Mouse (Mus musculus): ENCODE data around the gene Tead3. TPM values are rescaled to one million over a fixed set of nuclear protein-coding genes. Genes with fewer than 3 reads are reported as not detected.
"Not testable (repeated sequence)": the region's sequence is repeated elsewhere in the genome, so short reads cannot be mapped to it uniquely, and the experiment has no call there.

Tead3 gene
- polyA plus RNA-seq, 1 experiment from 2014 or later = 1.8 TPM

GRCm38 (mm10) chr17:28373821-28374220 lies 23.2 kb upstream of the Tead3 start:
- WGBS = 12% methylated on average over 10 of the region's 10 CpGs
- no peak overlapping the region for H3K9ac ChIP-seq
- ATAC-seq (ENCODE audit: low FRiP score, low read depth) = no peak
- H3K36me3 ChIP-seq = no peaks in the 10 kb centered on the region
- no peak overlapping the region for H3K27ac ChIP-seq (replicated peaks)
- no peak overlapping the region for H3K4me2 ChIP-seq
- no peaks in the 10 kb centered on the region for H3K4me1 ChIP-seq (replicated peaks)
- H3K9me3 ChIP-seq = no peaks in the 10 kb centered on the region
- H3K4me3 ChIP-seq = no peak overlapping the region
- H3K27me3 ChIP-seq = peaks cover 30% of the 10 kb centered on the region

- ATAC-seq (ENCODE audit: low FRiP score, low read depth) = no peak
- H3K4me1 ChIP-seq (replicated peaks) = no peaks in the 10 kb centered on the region
- no peak overlapping the region for H3K9ac ChIP-seq
- no peak overlapping the region for H3K27ac ChIP-seq (replicated peaks)
- WGBS = 48% methylated on average over 1 of the region's 1 CpGs
- H3K4me3 ChIP-seq = no peak overlapping the region
- H3K9me3 ChIP-seq = no peaks in the 10 kb centered on the region
- H3K4me2 ChIP-seq = no peak overlapping the region
- no peaks in the 10 kb centered on the region for H3K36me3 ChIP-seq
- H3K27me3 ChIP-seq = peaks cover 28% of the 10 kb centered on the region
These were observed 21.3 kb upstream of the Tead3 start for GRCm38 (mm10) chr17:28371941-28372340.

GRCm38 (mm10) chr17:28371286-28371685 lies 20.7 kb upstream of the Tead3 start:
- no peak for ATAC-seq (ENCODE audit: low FRiP score, low read depth)
- Histone ChIP-seq H3K4me1 (replicated peaks) (no peaks in the 10 kb centered on the region), H3K27ac (replicated peaks) (no peak overlapping the region), H3K9ac (no peak overlapping the region), H3K4me2 (no peak overlapping the region), H3K4me3 (no peak overlapping the region), H3K27me3 (peaks cover 25% of the 10 kb centered on the region), H3K36me3 (no peaks in the 10 kb centered on the region), H3K9me3 (no peaks in the 10 kb centered on the region)
- 68% methylated on average over 2 of the region's 2 CpGs for WGBS

GRCm38 (mm10) chr17:28369056-28369455 lies 18.4 kb upstream of the Tead3 start:
- H3K9me3 ChIP-seq = no peaks in the 10 kb centered on the region

DNA sequence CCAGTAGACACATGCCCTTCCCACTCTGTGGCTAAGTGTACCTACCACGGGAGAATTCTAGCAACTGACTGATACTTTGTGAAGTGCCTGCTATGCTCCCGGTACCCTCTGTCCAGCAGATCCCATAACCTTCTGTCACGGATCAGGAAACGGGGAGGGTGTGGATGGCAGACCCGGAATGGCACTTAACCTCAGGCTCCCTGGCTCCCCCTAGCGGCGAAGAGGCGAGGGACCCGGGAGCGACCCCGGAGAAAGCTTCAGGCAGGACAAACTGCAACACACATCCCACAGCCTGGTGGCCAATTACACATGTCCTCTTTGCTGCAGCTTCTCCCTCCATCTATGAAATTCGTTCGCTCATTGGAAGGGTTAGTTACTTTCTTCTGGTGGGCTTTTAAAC lies 17.8 kb upstream of the Tead3 start:
- 4% methylated on average over 13 of the region's 13 CpGs for WGBS
- peaks cover 29% of the 10 kb centered on the region for H3K27me3 ChIP-seq
- no peak overlapping the region for H3K4me2 ChIP-seq
- H3K9ac ChIP-seq = no peak overlapping the region
- H3K9me3 ChIP-seq = no peaks in the 10 kb centered on the region
- no peaks in the 10 kb centered on the region for H3K36me3 ChIP-seq
- no peak overlapping the region for H3K4me3 ChIP-seq
- no peak overlapping the region for H3K27ac ChIP-seq (replicated peaks)
- no peak for ATAC-seq (ENCODE audit: low FRiP score, low read depth)
- H3K4me1 ChIP-seq (replicated peaks) = peaks cover 11% of the 10 kb centered on the region

More at GRCm38 (mm10) chr17:28369056-28369455, 18.4 kb upstream of the Tead3 start:
- peaks cover 6% of the 10 kb centered on the region for H3K4me1 ChIP-seq (replicated peaks)
- H3K27ac ChIP-seq (replicated peaks) = no peak overlapping the region
- no peak for ATAC-seq (ENCODE audit: low FRiP score, low read depth)
- no peak overlapping the region for H3K4me3 ChIP-seq
- no peak overlapping the region for H3K9ac ChIP-seq
- no peaks in the 10 kb centered on the region for H3K36me3 ChIP-seq
- H3K4me2 ChIP-seq = no peak overlapping the region
- peaks cover 29% of the 10 kb centered on the region for H3K27me3 ChIP-seq
- 76% methylated on average over 5 of the region's 5 CpGs for WGBS

DNA sequence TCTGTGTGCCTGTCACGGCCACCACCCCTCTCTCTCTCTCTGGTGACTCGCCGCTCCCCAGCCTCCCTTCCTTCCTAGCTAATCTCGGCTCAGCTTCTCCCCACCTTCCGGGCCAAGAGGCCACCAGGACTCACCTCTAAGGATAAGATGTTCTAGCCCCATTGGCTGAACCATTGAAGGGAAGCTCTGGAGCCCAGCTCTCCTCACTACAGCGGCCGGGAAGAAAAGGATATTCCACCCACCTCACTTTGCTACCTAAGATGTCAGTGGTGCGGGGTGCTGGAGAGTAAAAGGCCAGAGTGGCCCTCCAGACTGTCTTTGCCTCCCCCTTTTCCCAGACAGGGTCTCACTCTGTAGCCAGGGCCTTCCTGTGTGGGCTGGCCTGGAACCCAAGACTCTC lies 14.5 kb upstream of the Tead3 start, which contains the start of gene Tulp1:
Gene Tulp1, minus strand, starts transcription at position 101 of the 400 bp plus-strand sequence.
- Histone ChIP-seq H3K27ac (replicated peaks) (no peak within 1 kb of the TSS), H3K36me3 (no peaks in the 10 kb centered on the region), H3K4me3 (peak within 1 kb of the TSS; percentile 5; the same call in 1 of the 2 replicates), H3K4me1 (replicated peaks) (peaks cover 24% of the 10 kb centered on the region), H3K27me3 (peaks cover 56% of the 10 kb centered on the region), H3K4me2 (peak within 1 kb of the TSS; percentile 39), H3K9me3 (no peaks in the 10 kb centered on the region), H3K9ac (no peak within 1 kb of the TSS)
- 33% methylated on average over 8 of the region's 8 CpGs for WGBS
- ATAC-seq (ENCODE audit: low FRiP score, low read depth) = no peak

GRCm38 (mm10) chr17:28363507-28363906 lies 12.9 kb upstream of the Tead3 start:
- Histone ChIP-seq H3K4me2 (no peak overlapping the region), H3K36me3 (no peaks in the 10 kb centered on the region), H3K9ac (no peak overlapping the region), H3K27ac (replicated peaks) (no peak overlapping the region), H3K4me3 (no peak overlapping the region), H3K27me3 (peaks cover 68% of the 10 kb centered on the region), H3K9me3 (no peaks in the 10 kb centered on the region), H3K4me1 (replicated peaks) (peaks cover 24% of the 10 kb centered on the region)
- no peak for ATAC-seq (ENCODE audit: low FRiP score, low read depth)
- WGBS = 10% methylated on average over 6 of the region's 6 CpGs

DNA sequence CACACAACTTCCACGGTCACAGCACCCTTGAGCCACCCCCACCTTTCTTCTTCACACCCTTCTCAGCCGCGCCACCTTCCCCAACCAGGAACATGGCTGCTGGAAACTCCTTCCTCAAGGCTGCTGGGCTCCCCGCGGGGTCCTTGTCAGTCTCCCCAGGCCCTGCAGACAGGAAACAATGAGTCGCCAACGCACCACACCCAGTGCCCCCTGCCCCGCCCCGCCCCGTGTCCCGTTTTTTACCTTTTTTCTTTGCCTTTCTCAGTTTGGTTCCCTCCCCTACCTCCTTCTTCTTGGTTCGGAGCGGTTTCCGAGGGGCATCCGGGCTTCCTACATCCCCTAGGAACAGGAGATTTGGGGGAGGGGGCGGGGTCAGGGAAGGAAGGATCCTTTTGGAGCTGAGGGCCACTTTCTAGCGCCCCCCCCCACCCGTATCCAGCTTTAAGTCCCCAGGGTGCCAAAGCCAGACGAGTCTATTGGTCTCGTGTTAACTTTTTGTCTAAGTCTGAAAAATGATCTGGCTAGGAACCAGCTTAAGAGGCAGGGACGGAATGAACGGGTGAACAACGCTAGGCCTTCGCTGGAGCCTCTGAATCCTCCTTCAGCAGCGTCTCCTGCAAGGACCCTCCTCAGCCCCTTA lies 12.2 kb upstream of the Tead3 start:
- Histone ChIP-seq H3K36me3 (no peaks in the 10 kb centered on the region), H3K9ac (0 out of 2 replicates have a peak overlapping the region, but pooled peaks have one; percentile 25), H3K9me3 (no peaks in the 10 kb centered on the region), H3K27ac (replicated peaks) (no peak overlapping the region), H3K4me1 (replicated peaks) (peaks cover 24% of the 10 kb centered on the region), H3K4me2 (peak overlapping the region; percentile 59), H3K4me3 (peak overlapping the region; percentile 30), H3K27me3 (peaks cover 72% of the 10 kb centered on the region)
- ATAC-seq (ENCODE audit: low FRiP score, low read depth) = no peak
- 1% methylated on average over 25 of the region's 25 CpGs for WGBS

GRCm38 (mm10) chr17:28361921-28362652 lies 11.5 kb upstream of the Tead3 start:
- peaks cover 24% of the 10 kb centered on the region for H3K4me1 ChIP-seq (replicated peaks)
- H3K27ac ChIP-seq (replicated peaks) = no peak overlapping the region
- 0 out of 2 replicates have a peak overlapping the region, but pooled peaks have one; percentile 25 for H3K9ac ChIP-seq
- 33% methylated on average over 11 of the region's 11 CpGs for WGBS
- no peaks in the 10 kb centered on the region for H3K9me3 ChIP-seq
- no peaks in the 10 kb centered on the region for H3K36me3 ChIP-seq
- peak overlapping the region; percentile 59 for H3K4me2 ChIP-seq
- H3K4me3 ChIP-seq = peak overlapping the region; percentile 30
- peaks cover 72% of the 10 kb centered on the region for H3K27me3 ChIP-seq
- ATAC-seq (ENCODE audit: low FRiP score, low read depth) = no peak

DNA sequence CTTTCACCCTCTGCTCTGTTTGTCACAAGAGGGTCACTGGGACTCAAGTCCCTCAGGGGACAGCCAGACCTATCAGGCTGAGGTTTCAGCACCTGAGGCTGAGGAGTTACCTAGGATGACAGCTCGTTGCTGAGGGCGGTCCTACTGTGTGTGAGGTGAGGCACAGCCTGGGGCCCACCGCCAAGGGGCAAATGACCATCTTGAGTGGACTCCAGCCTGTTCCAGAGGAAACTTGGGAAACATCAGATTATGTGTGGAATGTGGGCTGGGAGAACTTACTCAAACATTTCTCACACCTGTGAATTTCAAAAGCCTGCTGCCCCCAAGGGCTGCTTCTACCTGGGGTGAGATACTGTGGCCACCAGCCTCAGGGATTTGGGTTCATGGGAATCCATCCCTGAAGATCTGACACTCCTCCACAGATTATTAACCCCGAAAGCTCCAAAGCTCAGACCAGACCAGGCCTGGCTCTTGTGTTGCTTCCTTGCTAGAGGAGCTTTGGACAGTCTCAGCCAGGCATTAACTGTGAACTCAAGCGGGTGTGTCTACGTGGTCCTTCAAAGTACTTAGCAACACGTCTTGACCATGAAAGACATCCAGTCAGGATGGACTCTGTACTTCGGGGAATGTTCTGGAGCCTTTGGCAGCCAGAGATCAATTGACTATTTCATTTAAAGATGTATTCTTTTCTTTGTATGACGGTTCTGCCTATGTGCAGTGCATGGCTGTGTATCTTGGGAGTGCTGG lies 10.1 kb upstream of the Tead3 start:
- Histone ChIP-seq H3K27ac (replicated peaks) (no peak overlapping the region), H3K4me1 (replicated peaks) (peaks cover 24% of the 10 kb centered on the region), H3K36me3 (no peaks in the 10 kb centered on the region), H3K9me3 (no peaks in the 10 kb centered on the region), H3K4me2 (no peak overlapping the region), H3K9ac (no peak overlapping the region), H3K27me3 (peaks cover 67% of the 10 kb centered on the region), H3K4me3 (no peak overlapping the region)
- 84% methylated on average over 9 of the region's 9 CpGs for WGBS
- ATAC-seq (ENCODE audit: low FRiP score, low read depth) = no peak

DNA sequence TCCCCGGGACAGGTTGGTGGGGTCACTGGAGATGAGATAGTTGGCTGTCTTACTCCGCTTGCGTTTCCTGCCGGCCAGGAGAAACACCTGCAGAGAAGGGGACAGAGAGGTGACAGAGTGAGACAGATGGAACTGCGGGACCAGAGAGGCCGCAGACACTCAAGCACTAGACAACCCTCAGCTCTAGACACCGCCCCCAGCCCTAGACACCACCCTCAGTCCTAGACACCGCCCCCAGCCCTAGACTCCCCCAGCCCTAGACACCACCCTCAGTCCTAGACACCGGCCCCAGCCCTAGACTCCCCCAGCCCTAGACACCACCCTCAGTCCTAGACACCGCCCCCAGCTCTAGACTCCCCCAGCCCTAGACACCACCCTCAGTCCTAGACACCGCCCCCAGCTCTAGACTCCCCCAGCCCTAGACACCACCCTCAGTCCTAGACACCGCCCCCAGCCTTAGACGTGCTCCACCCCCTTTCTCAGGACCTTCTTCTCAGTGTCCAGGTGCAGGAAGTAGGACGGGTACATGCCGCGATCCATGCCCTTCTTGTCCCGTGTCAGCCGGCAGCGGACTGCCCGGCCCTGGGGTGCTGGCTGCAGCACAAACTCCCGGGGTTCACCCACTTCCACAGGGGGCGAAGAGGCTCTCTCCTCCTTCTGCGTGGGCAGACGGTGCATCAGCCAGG lies 8.1 kb upstream of the Tead3 start:
- not testable (repeated sequence) for H3K9ac ChIP-seq; H3K27ac ChIP-seq (replicated peaks); H3K9me3 ChIP-seq; H3K4me3 ChIP-seq; H3K4me2 ChIP-seq; H3K36me3 ChIP-seq; ATAC-seq (ENCODE audit: low FRiP score, low read depth)
- 11% methylated on average over 24 of the region's 24 CpGs for WGBS
- Histone ChIP-seq H3K27me3 (peaks cover 49% of the 10 kb centered on the region), H3K4me1 (replicated peaks) (peaks cover 14% of the 10 kb centered on the region)
